Mouse (Mus musculus): Measurements from ENCODE around the gene Morn5.

Morn5 gene

GRCm38 (mm10) chr2:36071660-36072305, 22.5 kb downstream of the Morn5 start:
- no peak for DNase-seq

DNA sequence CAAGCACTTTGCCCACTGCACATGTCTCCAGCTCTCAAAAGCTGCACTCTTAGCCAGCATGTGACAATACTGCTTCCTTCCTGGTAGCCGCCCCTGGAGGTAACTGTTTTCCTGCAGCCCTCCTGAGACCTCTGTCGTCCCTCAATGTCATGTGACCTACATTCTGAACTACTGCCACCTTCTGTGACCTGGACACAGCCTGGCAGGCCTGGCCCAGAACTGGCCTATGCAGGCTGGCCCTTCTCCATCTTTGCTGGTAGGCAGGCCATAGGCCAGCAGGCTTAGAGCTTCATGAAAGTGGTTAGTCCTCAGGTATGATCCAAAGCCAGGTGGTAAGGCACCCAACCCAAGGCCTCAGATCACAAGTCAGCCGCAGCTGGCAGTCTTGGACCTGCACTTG, 24.5 kb downstream of the Morn5 start:
- DNase-seq = peak; percentile 5

DNA sequence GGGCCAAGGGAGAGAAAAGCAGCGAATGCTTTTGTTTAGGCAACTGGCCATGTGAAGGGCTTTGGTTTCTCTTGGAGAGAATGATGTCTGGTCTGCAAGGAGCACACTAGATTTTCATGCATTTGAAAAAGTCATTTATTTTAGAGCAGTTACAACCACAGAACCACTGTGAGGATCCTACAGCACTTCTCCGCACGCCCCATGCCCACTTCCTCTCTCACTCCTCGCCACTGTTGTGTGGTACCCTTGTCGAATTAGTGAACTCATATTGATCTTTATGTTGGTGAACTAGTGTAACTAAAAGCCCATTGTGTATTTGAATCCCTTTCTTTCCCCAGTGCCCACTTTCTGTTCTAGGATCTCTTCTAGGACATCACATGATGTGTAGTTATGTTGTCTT, 26.0 kb downstream of the Morn5 start:
- DNase-seq = no peak

GRCm38 (mm10) chr2:36077160-36077761, 28.0 kb downstream of the Morn5 start:
- DNase-seq = no peak

GRCm38 (mm10) chr2:36081446-36081845, 32.2 kb downstream of the Morn5 start:
- peak; percentile 38 for DNase-seq

GRCm38 (mm10) chr2:36082802-36083580, 33.7 kb downstream of the Morn5 start:
- DNase-seq = no peak

GRCm38 (mm10) chr2:36085041-36085440, 35.8 kb downstream of the Morn5 start:
- DNase-seq = no peak

GRCm38 (mm10) chr2:36089190-36089589, 39.9 kb downstream of the Morn5 start:
- no peak for DNase-seq

DNA sequence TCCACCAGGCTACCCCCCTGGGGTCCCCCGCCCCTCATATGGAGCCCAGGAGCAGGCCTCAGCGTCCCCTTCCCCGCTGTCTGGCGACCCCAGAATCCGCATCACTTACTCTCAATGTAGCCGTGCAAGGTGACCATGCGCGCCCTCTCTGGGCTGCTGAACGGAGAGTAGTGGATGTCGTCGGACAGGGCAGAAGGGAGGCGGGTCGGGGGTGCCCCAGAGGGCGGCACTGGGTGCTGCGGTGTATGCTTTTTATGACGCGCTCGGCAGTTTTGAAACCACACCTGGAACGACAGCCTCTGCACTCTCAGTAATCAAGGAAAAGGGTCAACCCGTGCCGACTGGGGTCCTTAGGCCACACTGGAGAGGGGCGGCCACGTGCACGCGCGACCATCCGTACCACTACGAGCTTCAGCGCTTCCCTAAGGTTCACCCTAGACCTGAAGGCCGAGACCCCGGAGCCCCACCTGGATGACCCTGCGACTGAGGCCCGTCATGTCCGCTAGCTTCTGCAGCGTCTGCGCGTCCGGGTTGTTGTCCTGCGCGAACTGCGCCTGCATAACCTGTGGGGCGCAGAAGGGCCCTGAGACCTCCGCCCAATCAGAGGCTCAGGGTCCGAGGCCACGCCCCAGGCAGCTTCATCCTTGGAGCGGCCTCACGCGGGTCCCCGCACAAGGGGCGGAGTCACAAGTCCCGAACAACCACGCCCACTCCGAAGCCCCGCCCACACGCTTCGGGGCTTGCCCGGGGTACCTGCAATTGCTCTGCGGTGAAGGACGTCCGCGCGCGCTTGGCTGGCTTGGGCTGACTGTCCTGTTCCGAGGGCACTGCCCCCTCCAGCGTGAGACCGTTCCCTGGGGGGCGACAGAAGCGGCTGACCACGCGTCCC, 41.8 kb downstream of the Morn5 start:
- DNase-seq = peak; percentile 61

GRCm38 (mm10) chr2:36092748-36093147, 43.5 kb downstream of the Morn5 start:
- DNase-seq = peak; percentile 65

DNA sequence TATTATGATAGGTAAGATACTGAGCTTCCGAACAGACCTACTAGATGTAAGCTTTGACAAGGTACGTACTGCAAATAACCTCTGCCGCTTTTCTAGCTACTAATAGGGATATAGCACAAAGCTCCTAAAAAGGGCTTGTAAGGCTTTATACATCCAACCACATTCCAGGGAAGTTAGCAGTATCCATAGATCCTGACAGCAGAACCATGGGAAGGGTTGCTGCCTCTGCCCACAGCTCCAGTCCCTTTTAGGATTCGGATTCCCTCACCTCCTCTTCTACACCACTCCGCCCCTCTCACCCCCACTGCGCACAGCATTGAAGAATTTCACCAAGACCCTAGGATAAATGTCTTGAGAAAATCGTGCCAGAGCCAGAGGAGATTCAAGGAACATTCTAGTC, 44.0 kb downstream of the Morn5 start:
- no peak for DNase-seq

- DNase-seq = peak; percentile 27
Observed at GRCm38 (mm10) chr2:36093914-36094475, 44.7 kb downstream of the Morn5 start.

GRCm38 (mm10) chr2:36097129-36097815, 48.0 kb downstream of the Morn5 start:
- no peak for DNase-seq

DNA sequence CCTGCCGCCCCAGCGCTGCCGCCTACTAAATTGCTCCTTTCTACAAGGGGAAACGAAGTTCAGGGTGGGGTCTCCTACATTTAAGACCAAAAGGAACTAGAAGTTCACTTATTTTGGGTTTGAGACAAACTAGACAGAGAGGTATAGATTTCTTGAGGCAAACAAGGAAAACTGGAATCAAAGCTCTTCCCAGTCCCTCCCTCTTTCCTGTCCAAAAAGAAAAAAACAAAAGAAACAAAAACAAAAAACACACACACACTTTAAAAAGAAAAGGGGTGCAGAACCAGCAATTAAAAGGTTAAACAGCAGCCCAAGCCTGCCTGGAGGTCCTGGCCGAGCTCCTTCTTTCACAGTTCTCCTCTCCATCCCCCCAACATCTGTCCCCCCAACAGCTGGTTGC, 48.8 kb downstream of the Morn5 start:
- no peak for DNase-seq

GRCm38 (mm10) chr2:36099739-36100138, 50.5 kb downstream of the Morn5 start:
- no peak for DNase-seq

- DNase-seq = no peak
Observed at GRCm38 (mm10) chr2:36101866-36102558, 52.8 kb downstream of the Morn5 start.

- DNase-seq = no peak
Observed at GRCm38 (mm10) chr2:36102559-36102946, 53.3 kb downstream of the Morn5 start.

- DNase-seq = no peak
Observed at GRCm38 (mm10) chr2:36103069-36103554, 53.9 kb downstream of the Morn5 start.

DNA sequence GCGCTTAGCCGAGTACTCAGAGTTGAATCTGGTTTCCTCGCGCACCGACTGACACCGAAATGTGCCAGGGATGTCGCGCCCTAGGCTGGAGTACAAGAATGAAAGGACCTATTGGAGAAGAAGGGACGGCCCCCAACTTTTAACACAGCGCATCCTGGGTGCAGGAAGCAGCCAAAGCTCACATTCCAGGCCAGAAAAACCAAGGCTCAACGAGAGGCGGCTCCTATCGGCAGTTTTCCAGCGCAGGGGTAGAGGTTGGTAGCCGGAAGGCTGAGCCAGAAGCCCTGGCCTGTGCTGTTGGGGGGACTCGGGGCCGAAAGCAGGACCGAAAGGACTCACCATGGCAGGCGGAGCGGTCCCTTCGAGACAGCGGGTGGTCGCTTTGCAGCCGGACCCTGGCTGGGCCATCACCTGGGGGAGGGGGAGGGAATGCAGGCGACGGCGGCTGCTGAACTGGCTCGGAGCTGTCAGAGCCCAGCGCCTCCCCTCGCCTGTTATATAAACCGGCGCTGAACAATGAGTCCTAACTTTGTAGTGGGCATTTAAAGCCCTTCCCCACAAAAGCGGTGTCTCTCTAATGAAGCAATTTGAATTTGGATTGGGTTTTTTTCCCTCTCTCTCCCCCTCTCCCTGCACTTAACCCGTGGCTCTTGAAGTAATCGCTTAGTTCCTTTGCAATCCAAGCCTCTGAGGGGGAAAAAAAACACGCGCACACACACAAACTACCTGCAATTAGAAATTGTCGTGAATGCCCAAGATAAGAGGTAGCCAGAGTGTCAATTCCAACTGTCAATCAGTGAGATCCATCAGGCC, 54.5 kb downstream of the Morn5 start:
- no peak for DNase-seq

GRCm38 (mm10) chr2:36104436-36104955, 55.2 kb downstream of the Morn5 start:
- DNase-seq = no peak

All from kidney, adult 11 months (tissue).